Mouse (Mus musculus): ENCODE data around the gene Scarf1. TPM values are rescaled to one million over a fixed set of nuclear protein-coding genes. Genes with fewer than 3 reads are reported as not detected.
A peak's percentile ranks its signal among the peaks of the same experiment; 100 is the strongest.

Gene Scarf1
- polyA plus RNA-seq, 1 experiment from 2014 or later, result 16.3 TPM

GRCm38 (mm10) chr11:75486192-75486591 lies 27.1 kb upstream of the Scarf1 start:
- no peaks in the 10 kb centered on the region for H3K9me3 ChIP-seq
- H3K4me3 ChIP-seq, result peak overlapping the region; percentile 83
- peaks cover 19% of the 10 kb centered on the region for H3K36me3 ChIP-seq
- WGBS, result 20% methylated on average over 3 of the region's 3 CpGs
- H3K9ac ChIP-seq, result no peak overlapping the region
- peaks cover 13% of the 10 kb centered on the region for H3K4me1 ChIP-seq
- no peak overlapping the region for H3K27ac ChIP-seq
- H3K27me3 ChIP-seq, result no peaks in the 10 kb centered on the region
- H3K4me2 ChIP-seq, result peak overlapping the region; percentile 81; the same call in 1 of the 2 replicates
- ATAC-seq (ENCODE audit: borderline replicate concordance, extremely low read depth, low FRiP score, low TSS enrichment), result peak; percentile 47; the same call in 1 of the 2 replicates

GRCm38 (mm10) chr11:75486601-75487285 lies 26.6 kb upstream of the Scarf1 start, which contains the start of gene Prpf8:
TSS of gene Prpf8 (plus strand) at chr11:75486816.
- Histone ChIP-seq H3K27ac (peak within 1 kb of the TSS; percentile 26; the same call in 1 of the 2 replicates), H3K27me3 (no peaks in the 10 kb centered on the region), H3K36me3 (peaks cover 25% of the 10 kb centered on the region), H3K9me3 (no peaks in the 10 kb centered on the region), H3K4me3 (peak within 1 kb of the TSS; percentile 83), H3K4me2 (peak within 1 kb of the TSS; percentile 81), H3K4me1 (peaks cover 13% of the 10 kb centered on the region), H3K9ac (peak within 1 kb of the TSS; percentile 91)
- ATAC-seq (ENCODE audit: borderline replicate concordance, extremely low read depth, low FRiP score, low TSS enrichment), result peak; percentile 100
- under 1% methylated on average over 52 of the region's 52 CpGs for WGBS

- peak overlapping the region; percentile 91 for H3K9ac ChIP-seq
- 32% methylated on average over 6 of the region's 6 CpGs for WGBS
- ATAC-seq (ENCODE audit: borderline replicate concordance, extremely low read depth, low FRiP score, low TSS enrichment), result no peak
- no peaks in the 10 kb centered on the region for H3K27me3 ChIP-seq
- H3K36me3 ChIP-seq, result peaks cover 32% of the 10 kb centered on the region
- H3K4me3 ChIP-seq, result peak overlapping the region; percentile 83
- H3K27ac ChIP-seq, result no peak overlapping the region
- H3K4me2 ChIP-seq, result peak overlapping the region; percentile 81
- H3K4me1 ChIP-seq, result peaks cover 13% of the 10 kb centered on the region
- no peaks in the 10 kb centered on the region for H3K9me3 ChIP-seq
Observed at GRCm38 (mm10) chr11:75487496-75487895, 25.8 kb upstream of the Scarf1 start.

DNA sequence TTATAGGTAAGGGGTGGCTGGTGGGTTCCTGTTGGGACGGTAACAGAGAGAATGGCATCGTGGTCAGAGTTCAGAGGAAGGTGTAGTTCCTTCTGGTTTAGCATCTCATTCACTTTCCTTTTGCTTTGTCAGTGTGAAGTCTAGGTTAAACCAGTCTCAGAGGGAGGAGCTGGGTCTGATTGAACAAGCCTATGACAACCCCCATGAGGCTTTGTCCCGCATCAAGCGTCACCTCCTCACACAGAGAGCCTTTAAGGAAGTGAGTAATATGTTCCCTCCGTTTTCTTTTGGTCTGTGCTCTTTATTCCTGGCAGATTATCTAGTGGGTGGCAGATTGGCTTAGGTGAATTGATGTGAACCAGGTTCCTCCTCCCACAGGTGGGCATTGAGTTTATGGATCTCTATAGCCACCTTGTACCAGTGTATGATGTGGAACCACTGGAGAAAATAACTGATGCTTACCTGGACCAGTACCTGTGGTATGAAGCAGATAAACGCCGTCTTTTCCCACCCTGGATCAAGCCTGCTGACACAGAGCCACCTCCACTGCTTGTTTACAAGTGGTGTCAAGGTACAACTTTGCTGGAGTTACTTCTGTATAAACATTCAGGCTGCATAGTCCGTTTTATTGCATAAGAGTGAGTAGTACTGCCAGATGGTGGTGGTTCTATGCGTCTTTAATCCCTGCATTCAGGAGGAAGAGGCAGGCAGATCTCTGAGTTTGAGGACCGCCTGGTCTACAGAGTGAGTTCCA lies 18.9 kb upstream of the Scarf1 start:
- WGBS, result 87% methylated on average over 10 of the region's 10 CpGs
- no peak overlapping the region for H3K4me2 ChIP-seq

GRCm38 (mm10) chr11:75498126-75498525 lies 15.2 kb upstream of the Scarf1 start:
- no peak for ATAC-seq (ENCODE audit: borderline replicate concordance, extremely low read depth, low FRiP score, low TSS enrichment)
- no peaks in the 10 kb centered on the region for H3K4me1 ChIP-seq
- H3K9me3 ChIP-seq, result no peaks in the 10 kb centered on the region
- H3K4me3 ChIP-seq, result no peak overlapping the region
- H3K4me2 ChIP-seq, result no peak overlapping the region
- no peaks in the 10 kb centered on the region for H3K27me3 ChIP-seq
- H3K27ac ChIP-seq, result no peak overlapping the region
- H3K36me3 ChIP-seq, result peaks cover 99% of the 10 kb centered on the region
- WGBS, result 85% methylated on average over 1 of the region's 1 CpGs
- H3K9ac ChIP-seq, result no peak overlapping the region

More for the DNA sequence above, 18.9 kb upstream of the Scarf1 start:
- no peak overlapping the region for H3K4me3 ChIP-seq
- no peak overlapping the region for H3K9ac ChIP-seq
- no peaks in the 10 kb centered on the region for H3K4me1 ChIP-seq
- no peak overlapping the region for H3K27ac ChIP-seq
- no peaks in the 10 kb centered on the region for H3K9me3 ChIP-seq
- no peak for ATAC-seq (ENCODE audit: borderline replicate concordance, extremely low read depth, low FRiP score, low TSS enrichment)
- peaks cover 99% of the 10 kb centered on the region for H3K36me3 ChIP-seq
- no peaks in the 10 kb centered on the region for H3K27me3 ChIP-seq

GRCm38 (mm10) chr11:75508162-75508561 lies 5.2 kb upstream of the Scarf1 start:
- Histone ChIP-seq H3K36me3 (peaks cover 61% of the 10 kb centered on the region), H3K9ac (no peak overlapping the region), H3K27ac (no peak overlapping the region), H3K4me2 (no peak overlapping the region), H3K4me3 (no peak overlapping the region), H3K9me3 (no peaks in the 10 kb centered on the region), H3K27me3 (no peaks in the 10 kb centered on the region), H3K4me1 (peaks cover 23% of the 10 kb centered on the region)
- no peak for ATAC-seq (ENCODE audit: borderline replicate concordance, extremely low read depth, low FRiP score, low TSS enrichment)
- 92% methylated on average over 4 of the region's 4 CpGs for whole genome bisulfite sequencing

DNA sequence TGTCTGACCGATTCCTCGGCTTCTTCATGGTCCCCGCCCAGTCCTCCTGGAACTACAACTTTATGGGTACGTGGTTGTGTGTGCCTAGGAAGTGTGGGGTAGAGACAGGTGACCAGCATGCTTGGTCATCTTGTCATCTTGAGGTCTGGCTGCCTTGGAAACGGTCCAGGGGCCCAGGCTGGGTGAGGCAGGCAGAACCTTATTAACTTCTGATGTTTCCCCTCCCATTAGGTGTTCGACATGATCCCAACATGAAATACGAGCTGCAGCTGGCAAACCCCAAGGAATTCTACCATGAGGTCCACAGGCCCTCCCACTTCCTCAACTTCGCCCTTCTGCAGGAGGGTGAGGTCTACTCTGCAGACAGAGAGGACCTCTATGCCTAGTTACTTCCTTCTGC lies 4.4 kb upstream of the Scarf1 start:
- Histone ChIP-seq H3K4me1 (peaks cover 23% of the 10 kb centered on the region), H3K4me2 (no peak overlapping the region), H3K27me3 (no peaks in the 10 kb centered on the region), H3K27ac (no peak overlapping the region), H3K36me3 (peaks cover 54% of the 10 kb centered on the region), H3K4me3 (no peak overlapping the region), H3K9me3 (no peaks in the 10 kb centered on the region), H3K9ac (no peak overlapping the region)
- ATAC-seq (ENCODE audit: borderline replicate concordance, extremely low read depth, low FRiP score, low TSS enrichment), result no peak
- 62% methylated on average over 8 of the region's 8 CpGs for WGBS

- Histone ChIP-seq H3K4me3 (peak within 1 kb of the TSS; percentile 49), H3K9me3 (no peaks in the 10 kb centered on the region), H3K27ac (peak within 1 kb of the TSS; percentile 79), H3K4me1 (peaks cover 23% of the 10 kb centered on the region), H3K36me3 (peaks cover 43% of the 10 kb centered on the region), H3K9ac (peak within 1 kb of the TSS; percentile 58), H3K27me3 (no peaks in the 10 kb centered on the region), H3K4me2 (peak within 1 kb of the TSS; percentile 95)
- WGBS, result 1% methylated on average over 43 of the region's 43 CpGs
- ATAC-seq (ENCODE audit: borderline replicate concordance, extremely low read depth, low FRiP score, low TSS enrichment), result peak; percentile 75
Observed at GRCm38 (mm10) chr11:75509741-75510626, 3.4 kb upstream of the Scarf1 start, which contains the start of gene Rilp. TSS of gene Rilp (plus strand) at chr11:75510094.

GRCm38 (mm10) chr11:75510627-75510993 lies 2.7 kb upstream of the Scarf1 start:
- Histone ChIP-seq H3K4me3 (peak overlapping the region; percentile 49), H3K9me3 (no peaks in the 10 kb centered on the region), H3K27me3 (no peaks in the 10 kb centered on the region), H3K4me1 (peaks cover 23% of the 10 kb centered on the region), H3K9ac (peak overlapping the region; percentile 58), H3K27ac (peak overlapping the region; percentile 79), H3K4me2 (peak overlapping the region; percentile 95), H3K36me3 (peaks cover 39% of the 10 kb centered on the region)
- 1% methylated on average over 24 of the region's 24 CpGs for WGBS
- peak; percentile 83 for ATAC-seq (ENCODE audit: borderline replicate concordance, extremely low read depth, low FRiP score, low TSS enrichment)

- H3K4me3 ChIP-seq, result no peak overlapping the region
- H3K4me2 ChIP-seq, result no peak overlapping the region
- WGBS, result 64% methylated on average over 6 of the region's 6 CpGs
Observed at GRCm38 (mm10) chr11:75511213-75511612, 2.1 kb upstream of the Scarf1 start.

GRCm38 (mm10) chr11:75512301-75513018 lies 880 bp upstream of the Scarf1 start:
- Histone ChIP-seq H3K4me2 (no peak overlapping the region), H3K9ac (no peak overlapping the region), H3K4me1 (peaks cover 23% of the 10 kb centered on the region), H3K27me3 (no peaks in the 10 kb centered on the region), H3K4me3 (no peak overlapping the region), H3K27ac (no peak overlapping the region), H3K9me3 (no peaks in the 10 kb centered on the region), H3K36me3 (peaks cover 22% of the 10 kb centered on the region)
- ATAC-seq (ENCODE audit: borderline replicate concordance, extremely low read depth, low FRiP score, low TSS enrichment), result no peak
- 73% methylated on average over 9 of the region's 9 CpGs for WGBS

More at GRCm38 (mm10) chr11:75511213-75511612, 2.1 kb upstream of the Scarf1 start:
- Histone ChIP-seq H3K27ac (no peak overlapping the region), H3K9ac (no peak overlapping the region), H3K9me3 (no peaks in the 10 kb centered on the region), H3K4me1 (peaks cover 23% of the 10 kb centered on the region), H3K36me3 (peaks cover 33% of the 10 kb centered on the region), H3K27me3 (no peaks in the 10 kb centered on the region)
- ATAC-seq (ENCODE audit: borderline replicate concordance, extremely low read depth, low FRiP score, low TSS enrichment), result no peak

Data from lung, embryonic 15.5 days (tissue).